Mouse (Mus musculus) kidney, adult 9 months (tissue): Measurements from ENCODE around the gene Nek2.

Source experiments
- DNase-seq: peaks from one replicate; pipeline ENCODE4 v3.0.0; 2022

Gene Nek2

GRCm38 (mm10) chr1:191814935-191815334 is 6.3 kb upstream of the Nek2 start:
- no peak for DNase-seq

GRCm38 (mm10) chr1:191816596-191816995 is 4.6 kb upstream of the Nek2 start:
- DNase-seq = no peak

GRCm38 (mm10) chr1:191817418-191818144 is 3.7 kb upstream of the Nek2 start:
- peak; percentile 84 for DNase-seq

DNA sequence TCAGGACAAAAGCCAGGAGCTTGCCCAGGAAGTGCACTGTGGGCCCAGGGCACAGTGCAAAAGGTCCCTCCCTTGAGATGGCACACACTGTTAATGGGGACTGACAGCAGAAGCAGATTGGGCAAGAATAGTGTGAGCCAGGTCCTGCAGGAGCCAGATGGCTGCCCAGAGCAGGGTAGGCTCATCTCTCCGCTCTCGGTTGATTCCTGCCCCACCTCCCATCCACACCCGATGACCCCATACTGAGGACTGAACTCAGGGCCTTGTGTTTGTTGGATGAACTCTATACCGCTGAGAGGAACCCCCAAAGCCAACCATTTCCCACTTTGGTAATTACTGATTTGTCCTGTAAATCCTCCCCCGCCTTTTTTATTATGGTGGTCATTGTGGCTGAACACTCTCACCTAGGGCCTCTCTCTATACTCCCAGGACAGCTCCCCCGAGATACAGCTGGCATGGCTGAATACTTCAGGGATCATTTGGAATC is 3.1 kb upstream of the Nek2 start:
- DNase-seq = no peak

GRCm38 (mm10) chr1:191819026-191819425 is 2.2 kb upstream of the Nek2 start:
- DNase-seq = no peak

GRCm38 (mm10) chr1:191820951-191821325 is 306 bp upstream of the Nek2 start:
- DNase-seq = no peak

- peak; percentile 51 for DNase-seq
Observed at GRCm38 (mm10) chr1:191829124-191829523, 7.9 kb downstream of the Nek2 start.

GRCm38 (mm10) chr1:191833396-191833795 is 12.2 kb downstream of the Nek2 start:
- DNase-seq = no peak

- peak; percentile 79 for DNase-seq
Observed at GRCm38 (mm10) chr1:191834825-191835224, 13.6 kb downstream of the Nek2 start.

DNA sequence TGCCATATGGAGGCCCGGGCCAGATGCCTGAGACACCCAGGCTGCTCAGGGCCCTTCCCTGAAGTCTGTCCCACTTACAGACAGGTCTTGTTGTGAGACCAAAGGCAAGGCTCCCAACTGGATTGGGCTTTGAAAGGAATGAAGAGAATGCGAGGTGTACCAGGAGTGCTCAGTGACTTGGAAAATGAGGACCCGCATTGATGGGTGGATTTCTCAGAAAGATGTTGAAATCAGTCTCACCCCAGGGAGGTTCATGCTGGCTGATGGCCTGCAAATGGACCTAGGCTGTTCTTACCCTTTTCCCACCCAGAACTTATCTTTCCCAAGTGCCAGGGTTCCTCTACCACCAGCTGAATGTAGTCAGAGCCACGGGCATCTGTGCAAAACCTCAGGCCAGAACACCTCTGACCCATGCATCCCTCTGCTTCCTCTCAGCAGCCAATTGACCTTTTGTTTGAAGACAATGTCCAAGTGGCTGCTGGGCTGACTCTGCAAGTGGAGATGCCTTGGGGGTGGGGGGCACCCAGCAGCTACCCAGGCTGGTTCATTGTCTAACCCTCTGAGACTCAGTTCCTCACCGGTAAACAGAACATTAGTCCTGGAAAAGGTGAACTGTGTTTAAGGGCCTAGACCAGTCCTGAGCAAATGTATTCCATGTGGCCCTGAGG is 15.2 kb downstream of the Nek2 start:
- DNase-seq = peak; percentile 76

- DNase-seq = peak; percentile 87
Observed at GRCm38 (mm10) chr1:191837691-191838090, 16.4 kb downstream of the Nek2 start.

- DNase-seq = peak; percentile 88
Observed at GRCm38 (mm10) chr1:191838994-191839741, 17.9 kb downstream of the Nek2 start.

DNA sequence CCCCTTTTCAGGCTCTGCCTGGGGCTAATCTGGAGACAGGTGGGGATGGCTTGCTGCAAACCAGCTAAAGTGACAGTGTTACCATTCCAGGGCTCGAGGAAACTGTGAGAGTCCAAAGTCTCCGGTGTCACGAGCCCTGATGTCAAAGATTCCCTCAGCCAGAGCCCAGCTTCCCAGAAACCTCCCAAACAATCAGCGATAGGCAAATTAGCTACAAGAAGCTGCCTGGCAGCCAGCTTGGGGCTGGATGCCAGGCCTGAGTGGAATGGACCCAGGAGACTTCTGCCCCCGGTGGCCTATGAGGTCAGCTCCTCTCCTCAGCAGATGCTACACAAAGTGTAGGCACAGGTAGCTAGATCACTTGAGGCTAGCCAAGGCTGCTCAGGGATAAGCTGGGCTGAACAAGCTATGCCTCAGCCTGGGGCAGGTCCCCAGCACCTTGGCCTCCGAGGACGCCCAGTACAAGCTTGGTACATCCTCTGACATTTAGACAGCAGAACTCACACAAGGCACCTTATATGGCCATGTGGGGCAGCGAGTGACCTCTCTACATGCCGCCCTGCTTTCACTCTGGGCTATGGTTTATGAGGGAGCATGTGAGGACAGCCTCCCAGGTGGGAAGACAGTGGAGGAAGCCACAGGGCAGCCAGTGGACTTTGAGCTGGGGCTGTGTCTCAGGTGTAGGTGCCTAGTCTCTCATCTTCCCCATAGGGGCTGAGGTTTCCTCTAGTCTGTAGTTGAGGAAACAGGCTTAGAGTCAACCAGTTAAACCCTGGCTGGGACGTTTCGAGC is 19.7 kb downstream of the Nek2 start:
- DNase-seq = peak; percentile 77

DNA sequence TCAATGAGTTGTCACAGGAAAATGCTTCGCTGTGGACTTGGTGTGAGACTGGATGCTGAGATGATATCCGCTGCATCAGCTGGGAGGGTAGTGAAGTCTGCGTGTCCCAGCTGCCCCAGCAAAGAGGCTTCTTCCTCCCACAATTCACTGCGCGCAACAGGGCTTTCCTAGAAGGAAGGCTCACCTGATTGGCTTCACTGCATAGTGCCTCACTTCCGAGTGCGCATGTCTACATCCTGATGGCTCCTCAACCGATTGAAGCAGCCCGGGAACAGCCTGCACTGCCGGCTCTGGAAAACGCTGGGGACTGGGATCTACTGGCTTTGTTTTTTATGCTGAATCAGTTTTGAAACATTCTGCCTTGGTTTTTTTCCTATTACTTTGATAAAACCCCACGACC is 21.0 kb downstream of the Nek2 start:
- no peak for DNase-seq

- peak; percentile 69 for DNase-seq
Observed at GRCm38 (mm10) chr1:191846667-191847066, 25.4 kb downstream of the Nek2 start.

- DNase-seq = no peak
Observed at GRCm38 (mm10) chr1:191849501-191849900, 28.3 kb downstream of the Nek2 start.

GRCm38 (mm10) chr1:191853442-191853841 is 32.2 kb downstream of the Nek2 start:
- DNase-seq = no peak

GRCm38 (mm10) chr1:191854716-191855115 is 33.5 kb downstream of the Nek2 start:
- no peak for DNase-seq

DNA sequence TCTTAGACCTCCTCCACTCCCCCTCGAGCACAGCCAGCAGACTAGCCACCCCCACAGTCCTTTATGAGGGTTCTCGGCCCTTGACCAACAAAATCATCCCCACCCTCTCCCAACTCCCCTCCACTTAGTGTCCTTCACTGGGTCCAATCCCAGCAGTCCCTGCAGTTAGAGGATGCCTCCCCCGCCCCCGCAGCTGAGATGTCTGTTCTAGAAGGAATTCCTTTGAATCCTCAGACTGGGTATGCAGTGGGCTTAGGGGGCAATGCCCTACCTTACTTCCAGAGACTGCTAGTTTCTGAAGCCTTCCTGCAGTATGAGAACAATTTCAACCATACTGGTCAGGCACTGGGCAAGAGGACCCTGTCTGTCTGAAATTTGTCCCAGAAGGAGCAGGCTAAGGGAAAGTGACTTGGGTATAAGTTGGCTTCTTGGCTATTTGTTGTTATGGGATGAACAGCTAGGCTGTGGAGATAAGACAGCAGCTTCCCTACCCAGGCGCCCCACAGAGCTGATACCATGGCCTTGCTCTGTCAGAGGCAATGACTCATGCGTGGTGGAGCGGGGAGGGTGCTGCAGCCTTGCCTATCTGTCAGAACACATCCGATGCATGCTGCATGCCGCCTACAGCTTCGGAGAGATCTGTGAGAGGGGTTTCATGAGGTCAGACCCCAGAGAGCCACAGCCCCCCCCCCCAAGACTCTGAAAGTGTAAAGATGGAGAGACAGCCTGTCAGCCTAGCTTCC is 34.1 kb downstream of the Nek2 start:
- DNase-seq = no peak

DNA sequence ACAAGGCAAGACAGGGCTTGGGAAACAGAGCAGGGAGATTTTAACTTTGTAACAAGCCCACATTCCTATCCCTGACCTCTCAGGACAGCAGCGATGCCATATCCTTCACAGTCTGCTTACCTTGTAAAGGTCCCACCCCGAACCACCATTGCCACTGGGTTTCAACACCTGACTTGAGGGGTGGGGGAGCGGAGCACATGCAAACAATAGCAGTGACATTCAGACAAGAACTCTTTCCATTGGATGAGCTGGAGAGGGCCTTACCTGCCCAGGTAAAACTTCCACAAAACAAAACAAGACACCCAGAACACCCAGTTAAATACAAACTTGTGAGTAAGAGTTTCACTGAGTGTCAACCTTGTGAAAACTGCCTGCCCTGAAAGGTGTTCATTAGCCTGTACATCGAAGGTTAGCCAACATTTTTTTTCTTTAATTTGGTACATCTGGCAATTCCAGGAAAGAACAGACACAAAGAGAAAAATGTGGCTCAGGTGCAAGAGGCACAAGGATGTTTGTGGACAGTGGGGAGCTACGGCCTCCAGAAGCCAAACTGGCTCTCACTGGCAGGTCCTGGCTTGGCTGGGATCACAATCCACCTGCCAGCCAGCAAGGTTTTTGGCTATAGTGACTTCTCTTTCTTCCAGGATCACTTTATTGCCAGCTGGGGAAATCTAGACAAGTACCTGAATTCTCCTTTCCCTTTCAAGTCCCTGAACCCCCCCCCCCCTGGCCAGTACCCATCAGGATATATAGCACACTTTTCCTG is 35.8 kb downstream of the Nek2 start:
- peak; percentile 39 for DNase-seq

DNA sequence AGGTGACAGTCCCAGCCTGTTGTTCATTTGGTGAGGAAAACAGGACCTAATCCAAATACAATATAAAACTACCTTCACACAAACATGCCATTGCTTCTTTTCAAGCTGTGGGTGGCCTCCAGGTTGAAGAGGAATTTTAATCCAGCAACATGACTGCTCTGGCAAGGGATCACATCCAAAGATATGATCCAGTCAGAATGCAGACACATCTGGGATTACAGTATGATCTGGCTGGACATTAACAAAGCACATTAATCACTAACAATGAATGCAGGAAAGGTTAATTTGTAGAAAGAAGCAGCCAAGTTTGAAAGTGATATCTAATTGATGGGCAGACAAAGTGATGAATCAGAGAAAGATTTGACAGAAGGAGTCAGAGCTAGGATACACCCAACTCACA is 36.9 kb downstream of the Nek2 start:
- DNase-seq = peak; percentile 66
